Mouse (Mus musculus) left cerebral cortex, adult 8-10 months (tissue): Measurements from ENCODE around the gene Acp6. TPM values are rescaled to one million over a fixed set of nuclear protein-coding genes. Genes with fewer than 3 reads are reported as not detected.

Experiments used
- DNase-seq, 2 experiments: peaks; one replicate each; pipeline ENCODE4 v3.0.0; 2022; ENCODE audit warnings: low spot score in 2 of 2
- total RNA-seq, 4 experiments: library from RNA; stranded (reverse); gene quantifications; 2 replicates each; pipeline ENCODE4 v1.2.4; 2022

Gene Acp6
- total RNA-seq, 4 experiments from 2014 or later = 23.2 to 35.5 (median 27.6) TPM

DNA sequence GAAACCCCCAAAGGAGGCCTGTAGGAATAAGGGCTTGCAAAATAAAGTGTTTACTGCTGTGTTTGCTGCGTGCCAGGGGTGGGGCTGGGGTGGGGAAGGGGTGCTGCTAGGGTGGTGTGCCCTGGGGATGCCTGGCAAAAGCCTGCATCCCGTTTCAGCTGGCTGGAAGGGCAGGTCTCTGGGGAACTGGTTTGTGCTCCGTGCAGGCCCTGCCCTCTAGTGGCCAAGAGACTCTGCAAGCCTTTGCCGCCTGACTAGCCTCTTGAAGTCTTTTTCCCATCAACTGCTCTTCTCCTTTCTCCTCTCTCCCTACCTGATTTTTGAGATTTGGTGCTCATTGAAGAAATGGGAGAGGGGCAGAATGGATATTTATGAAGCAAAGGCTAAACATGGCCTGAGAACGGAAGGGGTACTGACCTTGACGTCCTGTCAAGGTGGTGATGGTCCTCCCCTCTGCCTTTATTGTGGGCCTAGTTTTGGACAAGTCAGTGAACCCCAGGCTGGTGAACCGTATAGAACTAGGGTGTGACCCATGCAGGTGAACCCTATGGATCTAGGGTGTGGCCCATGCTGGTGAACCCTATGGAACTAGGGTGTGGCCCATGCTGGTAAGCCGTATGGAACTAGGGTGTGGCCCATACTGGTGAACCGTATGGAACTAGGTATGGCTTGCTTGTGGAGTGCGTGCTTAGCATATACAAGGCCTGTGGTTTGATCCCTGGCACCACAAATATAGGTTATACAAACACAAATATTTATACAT is 26.7 kb downstream of the Acp6 start:
- peak in 1 of 2 experiments; percentile 38 for DNase-seq

DNA sequence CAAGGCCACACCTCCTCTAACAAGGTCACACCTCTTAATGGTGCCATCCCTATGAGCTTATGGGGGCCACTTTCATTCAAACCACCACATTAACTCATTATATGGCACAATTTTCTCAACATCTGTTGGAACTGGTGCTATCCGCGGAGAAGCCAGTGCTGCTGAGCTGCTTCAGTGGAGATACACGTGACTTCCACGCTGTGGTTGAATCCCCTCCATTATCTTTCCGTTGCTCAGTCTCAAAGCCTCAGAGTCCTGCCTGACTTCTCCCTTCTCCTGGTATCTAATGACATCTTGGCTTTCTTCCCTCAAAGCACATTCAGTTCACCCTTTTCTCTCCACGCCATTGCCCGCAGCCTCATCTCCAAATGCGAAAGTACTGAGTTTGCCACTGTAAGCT is 38.0 kb downstream of the Acp6 start:
- no peak for DNase-seq

DNA sequence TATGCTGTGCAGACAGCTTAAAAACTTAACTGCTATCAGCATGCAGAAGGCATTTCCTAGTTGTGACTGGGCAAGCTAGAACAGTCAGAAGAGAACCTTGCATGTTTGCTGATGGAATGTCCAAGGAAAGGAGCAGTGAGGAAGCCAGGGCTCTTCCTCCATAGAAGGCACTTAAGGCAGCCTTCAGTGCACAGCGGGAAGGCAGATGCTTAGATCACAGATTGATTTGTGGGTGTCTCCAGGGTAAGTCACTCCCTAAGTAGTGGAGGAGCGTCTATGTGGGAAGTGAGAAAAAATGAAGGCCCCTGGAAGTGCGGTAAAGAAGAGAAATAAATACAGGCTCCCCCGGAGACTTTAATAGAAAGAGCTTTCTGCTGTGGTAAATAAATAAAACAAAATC is 40.7 kb downstream of the Acp6 start:
- no peak for DNase-seq

DNA sequence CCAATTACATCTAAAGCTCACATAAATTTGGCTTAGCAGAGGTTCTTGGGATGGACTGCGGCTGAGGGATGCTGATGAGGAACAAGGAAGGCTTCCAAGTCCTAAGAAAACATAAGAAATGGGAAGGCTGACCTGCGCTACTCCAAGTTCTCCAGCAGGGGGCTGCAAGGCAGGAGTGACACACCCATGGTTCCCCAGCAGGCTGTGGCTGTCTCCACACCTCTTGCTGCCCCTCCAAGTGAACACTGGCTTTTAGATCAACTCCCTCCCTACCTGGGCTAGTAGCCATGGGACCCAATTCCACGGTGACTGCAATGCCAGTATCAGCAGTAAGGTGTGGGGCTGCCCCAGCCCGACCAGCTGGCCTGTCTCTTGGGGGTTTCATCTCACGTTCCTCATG is 43.4 kb downstream of the Acp6 start:
- no peak for DNase-seq

DNA sequence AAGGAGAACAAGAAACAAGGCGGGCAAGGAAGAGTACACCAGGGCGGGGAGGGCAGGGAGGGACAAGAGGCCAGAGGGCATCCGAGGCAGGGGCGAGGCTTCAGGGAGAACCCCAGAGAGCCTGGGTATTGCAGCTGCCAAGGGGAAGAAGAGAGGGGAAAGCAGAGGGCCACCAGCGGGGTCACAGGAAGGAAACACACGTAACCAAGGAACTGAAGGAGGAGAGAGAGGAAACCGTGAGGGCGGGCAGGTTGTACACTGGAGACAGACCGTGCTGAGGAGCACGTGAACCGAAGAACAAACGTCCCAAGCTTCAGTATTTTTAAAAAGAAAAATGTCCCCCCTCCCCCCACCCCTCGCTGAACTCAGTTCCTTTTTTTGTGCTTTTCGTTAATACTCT is 45.3 kb downstream of the Acp6 start:
- DNase-seq = no peak

DNA sequence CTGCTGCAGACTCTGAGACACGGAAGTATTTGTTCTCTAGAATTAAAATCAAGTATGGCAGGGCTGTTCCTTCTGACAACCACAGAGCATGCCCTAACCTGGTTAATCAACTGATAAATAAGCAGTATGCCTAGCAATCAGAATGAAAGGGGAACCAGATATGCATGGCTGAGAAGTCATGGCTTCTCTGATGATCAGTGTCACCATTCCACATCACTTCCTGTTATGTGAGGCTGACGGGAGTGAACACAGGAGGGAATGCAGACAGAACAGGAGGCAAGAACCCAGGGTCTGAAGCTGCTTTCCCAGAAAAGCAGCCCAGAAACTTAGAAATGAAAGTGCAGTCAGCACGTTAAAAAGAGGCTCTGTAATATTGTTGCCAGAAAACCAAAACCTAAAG is 47.9 kb downstream of the Acp6 start:
- no peak for DNase-seq

DNA sequence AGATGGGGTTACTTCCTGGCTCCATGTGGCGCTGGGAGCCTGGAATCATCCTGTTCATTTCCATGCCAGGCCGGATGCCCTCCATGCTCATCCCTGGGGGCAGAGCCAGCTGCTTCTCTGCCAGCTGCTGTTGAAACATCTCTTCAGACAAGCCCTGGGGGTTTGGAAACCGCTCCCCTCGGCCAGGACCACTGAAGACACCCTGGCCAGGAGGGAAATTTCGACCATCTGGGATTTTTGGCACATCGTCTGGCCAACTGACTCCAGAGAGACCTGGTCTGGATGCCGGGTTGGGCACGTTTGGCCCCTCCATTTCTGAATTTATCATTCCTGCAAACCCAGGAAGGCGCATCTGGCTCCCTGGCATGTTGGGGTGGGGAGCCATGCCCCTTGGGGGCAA is 50.8 kb downstream of the Acp6 start:
- DNase-seq = no peak

DNA sequence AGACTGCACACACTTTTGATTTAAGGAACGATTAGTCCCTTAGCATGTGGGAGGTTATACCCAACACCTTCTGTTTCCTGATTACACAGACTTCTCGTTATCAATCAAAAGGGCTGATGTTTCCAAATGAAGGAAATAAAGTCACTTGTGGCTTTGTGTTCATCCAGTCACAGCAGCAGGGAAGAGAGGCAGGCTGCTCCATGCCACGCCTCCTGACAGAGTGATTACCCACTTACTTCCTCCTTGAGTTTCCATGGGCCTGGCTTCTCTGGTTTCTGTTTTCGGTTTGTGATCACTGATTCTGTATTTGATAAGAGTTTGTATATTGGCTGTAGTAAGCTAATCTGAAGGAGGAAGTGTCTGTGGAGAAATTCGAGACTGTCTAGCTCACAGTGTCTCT is 52.6 kb downstream of the Acp6 start:
- no peak for DNase-seq

DNA sequence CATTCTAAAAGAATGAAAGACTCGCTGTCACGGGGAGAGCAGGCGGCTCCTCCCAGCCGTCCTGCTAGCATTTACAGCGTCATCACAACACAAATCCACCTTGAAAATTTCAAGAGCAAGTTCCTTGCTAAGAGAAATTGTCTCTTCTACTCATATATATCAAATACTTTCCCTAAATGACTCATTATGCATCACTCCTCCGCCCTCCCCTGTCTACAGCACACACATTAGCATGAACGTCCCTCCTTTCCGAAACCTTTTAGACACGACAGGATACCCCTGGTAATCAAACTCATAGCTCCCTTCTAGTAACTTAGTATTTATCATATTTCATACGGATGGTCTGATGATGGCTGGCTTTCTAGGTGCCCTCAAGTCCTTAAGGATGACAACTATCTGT is 55.3 kb downstream of the Acp6 start:
- DNase-seq = no peak

DNA sequence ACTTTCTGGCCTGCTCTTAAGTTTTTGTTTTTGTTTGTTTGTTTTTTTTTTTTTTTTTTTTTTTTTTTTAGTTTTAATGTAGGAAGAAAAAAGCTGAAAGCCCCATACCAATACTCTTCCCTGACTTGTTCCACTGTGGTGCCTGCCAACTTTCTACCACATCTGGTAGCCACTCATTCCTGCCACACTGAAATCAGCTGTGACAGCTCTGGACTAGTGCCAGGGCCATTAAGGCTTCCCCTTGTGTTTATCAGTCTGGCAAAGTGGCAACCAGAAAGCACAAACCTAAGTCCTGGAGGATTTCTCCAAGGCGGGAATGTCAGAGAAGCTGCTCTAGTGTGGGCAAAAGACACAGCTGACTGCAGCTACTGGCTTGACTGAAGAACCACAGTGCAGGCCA is 55.9 kb downstream of the Acp6 start:
- DNase-seq = no peak

DNA sequence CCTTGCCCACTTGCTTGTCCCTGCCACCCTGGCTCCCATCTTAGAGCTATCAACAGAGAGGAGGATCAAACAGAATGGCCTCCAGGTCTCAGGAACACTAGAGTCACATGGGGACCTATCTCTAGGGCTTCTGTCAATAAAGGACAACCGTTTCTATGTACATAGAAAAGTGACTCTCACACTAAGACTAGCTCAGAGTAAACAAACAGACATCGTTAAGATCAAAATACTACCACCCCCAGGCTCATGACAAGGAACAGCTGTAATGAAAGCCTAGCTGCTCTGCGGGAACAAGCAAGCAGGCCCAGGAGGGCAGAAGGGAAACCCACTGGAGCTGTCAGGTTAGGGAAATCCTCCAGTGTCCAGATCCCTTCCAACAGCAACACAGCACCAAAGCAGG is 56.9 kb downstream of the Acp6 start:
- no peak for DNase-seq

DNA sequence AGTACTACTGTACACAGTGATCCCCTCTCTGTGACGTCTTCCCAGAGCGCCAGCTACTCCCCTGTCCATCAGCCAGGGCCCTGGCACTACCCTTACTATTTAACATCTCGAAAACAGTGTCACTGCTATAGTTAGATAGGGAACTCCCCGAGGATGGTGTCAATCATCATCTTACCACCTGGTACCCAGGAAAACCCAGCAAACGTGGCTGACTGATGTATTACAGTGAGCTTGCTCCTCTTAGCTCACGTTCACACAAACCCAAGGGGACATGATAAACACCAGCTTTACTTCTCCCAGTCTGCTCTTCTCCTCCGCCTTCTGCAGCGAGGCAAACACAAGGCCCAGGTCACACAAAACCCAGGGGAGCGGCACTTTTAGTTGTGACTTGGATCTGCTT is 64.7 kb downstream of the Acp6 start:
- DNase-seq = no peak

DNA sequence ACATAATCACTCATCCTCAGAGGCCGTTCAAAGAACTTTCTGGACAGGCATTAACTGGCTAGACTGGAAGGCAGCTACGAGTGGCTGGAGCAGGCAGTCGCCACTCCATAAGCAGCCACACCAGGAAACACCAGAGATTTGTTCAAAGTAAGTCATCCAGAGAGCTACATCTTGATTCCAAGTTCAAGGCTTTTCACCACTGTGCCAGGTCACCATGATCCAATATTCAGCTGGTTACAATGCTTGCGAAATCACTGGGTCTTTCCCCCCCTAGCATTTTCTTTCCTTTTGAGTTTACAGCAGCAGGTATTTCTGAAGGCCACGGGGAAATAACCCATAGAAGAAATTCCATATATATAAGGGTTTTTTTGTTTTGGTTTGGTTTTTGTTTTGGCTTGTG is 66.7 kb downstream of the Acp6 start:
- DNase-seq = no peak

DNA sequence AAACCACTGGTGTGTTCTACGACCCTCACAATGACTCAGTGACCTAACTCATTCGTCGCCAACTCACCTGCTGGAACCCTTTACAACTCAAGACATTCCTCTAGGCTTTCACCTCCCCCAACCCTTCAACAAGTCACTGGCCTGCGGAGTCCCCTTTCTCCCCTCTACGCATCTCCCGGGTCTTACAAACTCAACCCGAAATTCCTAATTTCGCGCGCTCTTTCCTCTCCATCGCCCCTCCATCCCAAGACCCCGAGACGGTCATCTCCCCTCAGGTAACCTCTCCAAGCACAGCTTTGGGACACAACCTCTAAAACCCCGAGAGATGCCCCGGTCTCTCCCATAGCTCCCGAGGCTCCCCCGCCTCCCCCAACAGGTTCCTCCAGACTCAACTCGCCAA is 68.1 kb downstream of the Acp6 start:
- DNase-seq = no peak

Other genes starting within 250 kb of the Acp6 start
- gene Gja8, start 232.8 kb upstream of the Acp6 start, total RNA-seq = not detected
- 10 to 100 TPM; 43.1 to 54.8 (median 50.6) TPM for gene Bcl9, start 139.1 kb downstream of the Acp6 start, total RNA-seq